Mouse (Mus musculus): ENCODE measurements at regions not wholly inside any gene's neighbourhood (a gene's known extent, or its start where the extent isn't known, plus 50 kb on each side); places are given as distances from the start of the nearest gene placed in this dataset.

GRCm38 (mm10) chr12:27513253-27513652, 170.9 kb upstream of the Sox11 start:
- TF ChIP-seq CTCF (IDR thresholded peaks at IDR 0.05; ENCODE audit: insufficient read depth, low read length) (no peak), POLR2A (IDR thresholded peaks at IDR 0.05; ENCODE audit: borderline replicate concordance, extremely low read depth, low read depth, low read length) (no peak)
